Mouse (Mus musculus) 3134 (cell line): ENCODE results near the gene Gak.

ENCODE experiments used
- DNase-seq: peaks from one replicate; pipeline ENCODE4 v3.0.0-alpha.2; 2011; ENCODE audit warnings: low spot score; ENCODE audit not compliant: insufficient read length; ENCODE audit errors: extremely low read depth

The Gak gene

DNA sequence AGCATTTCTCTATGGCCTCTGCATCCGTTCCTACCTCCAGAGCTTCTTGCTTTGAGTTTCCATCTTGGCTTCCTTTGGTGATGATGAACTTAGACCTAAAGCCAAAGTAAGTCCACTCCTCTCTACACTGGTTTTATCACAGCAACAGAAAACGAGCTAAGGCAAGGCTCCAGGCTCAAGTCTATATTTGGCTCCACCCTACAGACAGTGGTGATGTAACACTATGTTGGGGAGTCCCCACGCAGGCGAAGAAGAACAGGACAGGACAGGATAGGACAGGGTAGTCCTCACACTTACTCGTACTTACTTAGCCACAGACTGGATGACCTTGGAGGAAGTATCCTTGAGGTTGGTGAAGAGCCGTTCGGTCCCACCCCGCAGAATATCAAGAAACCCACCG, 27.0 kb downstream of the Gak start:
- no peak for DNase-seq

DNA sequence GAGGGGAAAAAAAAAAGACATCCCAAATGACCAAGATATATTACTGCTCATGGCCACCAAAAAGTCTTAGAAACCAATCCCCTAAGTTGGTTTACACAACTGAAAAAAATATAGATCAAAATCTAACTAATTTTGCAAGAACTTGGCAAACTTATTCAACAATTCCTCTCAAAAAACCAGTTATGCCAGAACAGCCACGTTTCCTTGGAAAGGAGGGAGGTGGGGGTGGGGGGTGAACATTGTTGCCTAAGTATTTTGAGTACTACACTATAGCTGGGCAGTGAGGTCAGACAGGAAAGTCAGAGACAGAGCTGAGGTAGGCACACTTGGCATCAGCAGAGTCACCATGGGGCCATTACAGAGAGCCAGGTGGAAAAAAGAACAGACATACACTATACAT, 29.6 kb downstream of the Gak start:
- DNase-seq, result no peak

GRCm38 (mm10) chr5:108581361-108581891, 48.1 kb downstream of the Gak start:
- DNase-seq, result no peak

- no peak for DNase-seq
Measured at GRCm38 (mm10) chr5:108573054-108573453, 56.5 kb downstream of the Gak start.

DNA sequence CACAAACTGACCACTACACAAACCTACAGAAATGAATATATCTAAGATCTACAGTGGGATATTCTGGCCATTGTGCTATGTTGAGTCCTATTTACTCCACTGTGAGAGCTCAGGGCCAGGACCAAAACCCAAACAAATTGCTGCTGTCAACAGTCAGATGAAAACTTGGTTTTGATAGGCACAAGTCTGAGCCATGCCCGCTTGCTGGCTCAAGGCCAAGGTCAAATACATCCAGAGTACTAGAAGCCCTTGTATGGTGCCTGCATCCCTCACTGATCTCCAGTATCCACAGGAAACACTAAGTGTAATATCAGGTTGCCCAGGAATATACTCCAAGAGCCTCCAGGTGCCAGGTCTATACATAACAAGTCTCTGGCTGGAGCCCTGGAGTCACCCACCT, 58.6 kb downstream of the Gak start:
- DNase-seq, result no peak

- DNase-seq, result no peak
Measured at GRCm38 (mm10) chr5:108567104-108567503, 62.5 kb downstream of the Gak start.

DNA sequence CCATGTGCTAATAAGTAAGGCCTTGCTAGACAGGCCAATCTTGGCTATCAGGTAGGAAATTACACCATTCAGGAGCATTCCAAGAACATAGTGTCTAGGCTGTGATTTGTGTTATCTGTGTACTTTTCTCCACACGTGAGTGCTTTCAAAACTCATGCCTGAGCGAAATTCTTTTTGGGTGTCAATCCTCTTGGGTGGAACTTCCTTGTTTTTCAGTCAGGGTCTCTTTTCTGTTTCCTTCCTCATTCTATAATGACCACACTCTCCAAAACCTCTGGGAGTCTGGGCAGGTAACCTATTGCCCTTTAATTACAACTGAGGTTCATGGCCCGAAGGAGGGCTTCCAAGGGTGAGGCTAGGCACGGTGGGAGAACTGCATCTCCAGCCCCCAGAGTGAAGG, 63.0 kb downstream of the Gak start:
- no peak for DNase-seq

- no peak for DNase-seq
Measured at GRCm38 (mm10) chr5:108565381-108565780, 64.2 kb downstream of the Gak start.

- DNase-seq, result no peak
Measured at GRCm38 (mm10) chr5:108564346-108564745, 65.2 kb downstream of the Gak start.

- no peak for DNase-seq
Measured at GRCm38 (mm10) chr5:108562483-108562882, 67.1 kb downstream of the Gak start.

GRCm38 (mm10) chr5:108556986-108557385, 72.6 kb downstream of the Gak start:
- DNase-seq, result no peak

GRCm38 (mm10) chr5:108554041-108554440, 75.5 kb downstream of the Gak start:
- no peak for DNase-seq

- no peak for DNase-seq
Measured at GRCm38 (mm10) chr5:108550207-108550594, 79.4 kb downstream of the Gak start.

GRCm38 (mm10) chr5:108549489-108550206, 79.9 kb downstream of the Gak start, which contains the start of gene Cplx1:
Cplx1 (minus strand) TSS chr5:108550024.
- no peak for DNase-seq

- no peak for DNase-seq
Measured at GRCm38 (mm10) chr5:108549137-108549488, 80.4 kb downstream of the Gak start.

DNA sequence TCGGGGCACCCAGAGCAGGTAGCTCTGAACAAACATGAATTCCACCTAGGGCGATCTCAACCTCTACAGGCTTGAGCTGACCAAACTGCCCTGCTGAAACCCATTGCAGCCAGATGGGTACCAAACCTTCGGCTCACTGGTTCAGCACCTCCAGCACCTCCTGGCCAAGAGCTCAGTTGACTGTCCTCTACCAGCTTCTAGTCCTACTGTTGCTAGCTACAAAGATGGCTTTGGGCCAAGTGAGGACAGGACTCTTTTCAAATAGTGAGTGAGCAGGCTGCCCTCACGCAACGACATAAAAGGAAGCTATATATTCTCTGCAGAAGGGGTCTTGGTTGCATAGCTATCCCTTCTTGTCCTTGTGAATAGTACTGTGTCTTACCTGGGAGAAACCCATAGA, 81.9 kb downstream of the Gak start:
- no peak for DNase-seq

DNA sequence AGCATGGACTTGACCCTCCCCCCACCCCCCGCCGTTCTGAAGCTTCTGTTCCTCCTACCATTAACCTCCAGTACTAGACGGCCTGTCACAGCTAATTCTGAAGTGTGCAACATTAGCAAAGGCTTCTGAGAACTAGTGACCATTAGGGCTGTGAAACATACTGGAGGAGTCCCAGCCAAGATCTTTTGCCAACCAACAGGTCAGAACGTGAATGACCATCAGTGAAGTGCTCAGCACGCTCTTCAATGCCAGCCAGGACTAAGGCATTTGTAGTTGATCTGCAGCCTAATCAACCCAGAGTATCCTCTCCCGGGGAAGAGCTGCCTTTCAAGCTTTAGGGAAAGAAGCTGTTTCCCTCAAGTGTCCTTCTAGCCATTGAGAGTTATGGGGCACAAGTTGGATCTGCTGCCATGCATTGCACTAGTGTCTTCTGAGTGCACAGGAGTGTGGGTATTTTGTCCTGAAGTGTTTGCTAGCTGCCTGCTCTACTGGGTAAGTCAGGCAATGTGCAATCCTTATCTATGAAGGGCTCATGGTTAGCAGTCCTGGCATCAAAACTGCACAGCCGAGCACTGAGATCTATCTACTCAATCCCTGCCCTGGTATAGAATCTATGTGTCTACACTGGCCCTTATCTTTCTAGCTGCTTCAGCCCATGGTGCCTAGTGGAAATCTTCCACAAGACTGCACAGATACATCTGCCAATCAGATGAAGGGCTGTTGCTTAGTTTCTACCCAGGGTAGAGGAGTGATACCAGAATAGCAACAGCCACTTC, 85.9 kb downstream of the Gak start:
- DNase-seq, result no peak

DNA sequence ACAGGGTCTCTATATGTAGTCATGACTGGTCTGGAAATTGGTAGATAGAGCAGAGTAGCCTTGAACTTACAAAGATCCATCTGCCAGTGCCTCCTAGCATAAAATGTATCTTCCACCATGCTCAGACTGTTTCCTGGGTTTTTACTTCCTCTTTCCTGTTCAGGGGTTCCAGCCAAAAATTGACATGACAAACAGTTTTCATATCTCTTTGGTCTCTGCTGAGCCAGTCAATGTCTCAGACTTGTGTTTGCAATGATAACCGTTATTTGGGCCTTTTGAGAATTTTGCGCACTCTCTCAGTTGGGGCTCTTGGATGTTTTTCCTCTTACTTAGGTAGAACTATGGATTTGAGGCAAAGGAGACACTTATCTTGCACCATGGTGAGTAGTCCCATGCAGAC, 95.4 kb downstream of the Gak start:
- DNase-seq, result no peak

DNA sequence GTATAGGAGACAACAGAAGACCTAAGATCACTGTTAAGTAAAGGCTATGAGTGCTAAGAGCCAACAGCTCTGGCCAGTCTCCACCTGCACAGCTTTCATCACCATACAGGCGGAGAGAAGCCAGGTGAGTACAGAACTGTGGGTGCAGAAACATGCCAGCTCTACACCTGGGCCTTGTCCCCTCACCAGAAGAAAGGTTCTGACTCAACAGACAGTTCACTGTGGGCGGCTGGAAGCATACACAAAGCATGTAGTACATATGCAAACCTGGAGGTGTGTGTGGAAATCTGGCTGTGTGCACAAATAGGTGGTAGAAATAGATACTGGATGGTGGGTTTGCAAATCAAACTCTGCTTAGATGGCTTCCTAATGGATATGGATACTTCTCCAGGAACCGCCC, 107.0 kb downstream of the Gak start:
- no peak for DNase-seq

DNA sequence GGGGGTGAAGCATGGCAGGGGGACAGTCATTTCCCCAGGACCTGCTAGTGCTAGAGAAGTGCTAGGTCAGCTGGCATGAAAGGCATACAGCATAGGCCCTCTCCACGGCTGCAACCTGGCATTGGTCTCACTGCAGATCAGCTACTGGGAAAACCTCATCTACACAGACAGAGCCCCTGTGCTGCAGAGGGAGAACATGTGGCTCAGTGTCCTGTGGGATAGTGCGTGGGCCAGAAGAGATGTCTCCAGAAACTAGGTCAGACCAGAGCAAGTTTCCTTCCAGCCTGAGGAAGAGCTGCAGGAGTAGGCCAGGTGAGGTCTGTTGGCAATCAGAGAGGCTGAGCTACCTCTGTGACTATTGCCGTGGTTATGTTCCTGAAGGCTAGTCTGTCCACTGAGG, 107.7 kb downstream of the Gak start:
- DNase-seq, result no peak

DNA sequence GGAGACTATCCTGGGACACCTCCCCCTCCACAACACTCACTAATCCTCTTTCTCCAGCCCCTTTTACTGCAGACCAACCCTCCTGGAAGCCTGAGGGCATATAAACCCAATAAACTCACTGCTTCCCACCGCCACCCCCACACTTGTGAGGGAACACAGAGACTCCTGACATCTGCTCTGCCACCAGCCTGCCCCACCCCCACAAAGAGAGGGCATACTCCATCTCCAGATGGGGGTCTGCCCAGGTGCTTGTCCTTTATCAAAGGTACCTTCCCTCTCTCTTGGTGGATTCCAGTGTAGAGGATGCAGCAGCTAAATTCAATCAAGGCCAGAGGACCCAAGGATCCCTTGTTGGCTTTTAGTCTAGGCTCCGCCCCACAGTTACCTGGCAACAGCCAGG, 108.5 kb downstream of the Gak start:
- no peak for DNase-seq

- peak; percentile 14 for DNase-seq
Measured at GRCm38 (mm10) chr5:108520153-108520552, 109.4 kb downstream of the Gak start.
